Mouse (Mus musculus) R1 (cell line): ENCODE results near the gene Arhgap8.
"Not testable (repeated sequence)": the region's sequence is repeated elsewhere in the genome, so short reads cannot be mapped to it uniquely, and the experiment has no call there.

Source experiments
- DNase-seq: peaks from one replicate; pipeline ENCODE4 v3.0.0-alpha.2; 2018; ENCODE audit warnings: low read depth, low spot score

Gene Arhgap8

GRCm38 (mm10) chr15:84697611-84698011 lies 22.2 kb upstream of the Arhgap8 start:
- DNase-seq, result no peak

DNA sequence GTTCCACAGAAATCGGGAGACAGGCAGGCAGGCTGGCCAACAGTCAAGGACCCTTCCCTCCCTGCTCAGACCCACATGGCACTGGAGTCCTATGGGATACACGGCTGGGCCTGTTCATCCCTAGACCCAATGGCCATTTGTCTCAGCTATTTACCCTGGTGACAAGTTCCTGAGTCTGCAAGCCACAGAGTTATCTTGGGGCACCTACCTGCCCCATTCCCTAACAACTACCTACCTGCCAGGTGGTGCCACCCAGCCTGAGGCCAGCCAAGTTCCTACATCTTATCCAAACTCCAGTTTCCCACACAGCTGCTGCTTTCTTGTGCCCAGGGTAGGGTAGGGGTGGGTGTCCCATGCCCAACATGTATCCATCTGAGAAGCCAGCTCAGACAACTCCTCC lies 21.7 kb upstream of the Arhgap8 start:
- no peak for DNase-seq

DNA sequence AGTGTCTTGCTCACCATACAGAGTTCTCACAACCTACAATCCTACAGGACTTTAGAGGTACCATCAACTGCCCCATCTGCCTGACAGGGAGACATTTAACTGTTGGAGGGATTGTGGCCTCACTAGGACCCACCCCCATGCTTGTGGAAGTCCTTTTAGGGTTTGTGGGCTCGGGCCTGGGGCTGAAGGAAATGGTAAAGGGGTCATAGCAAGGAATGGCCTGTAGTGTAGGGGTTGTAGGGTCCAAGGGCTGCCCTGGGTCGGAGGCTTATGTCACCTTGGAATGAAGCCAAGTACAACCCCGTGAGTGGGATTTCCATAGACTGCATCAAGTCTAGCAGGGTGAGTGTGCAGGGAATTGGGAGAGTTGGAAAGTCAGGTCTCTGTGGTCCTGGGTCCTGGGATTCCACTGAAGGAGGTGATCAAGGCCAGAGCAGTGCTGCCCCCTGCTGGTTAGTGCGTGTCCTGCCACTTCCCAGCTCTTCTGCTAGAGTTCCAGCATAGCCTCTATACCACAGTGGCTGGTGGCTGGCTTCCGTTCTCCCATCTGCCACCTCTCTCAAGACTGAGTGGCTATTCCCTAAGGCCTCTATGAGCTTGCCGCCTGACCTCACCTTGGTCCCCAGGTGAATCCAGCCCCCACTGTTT lies 19.6 kb upstream of the Arhgap8 start:
- peak; percentile 83 for DNase-seq

- DNase-seq, result peak; percentile 82
Observed at GRCm38 (mm10) chr15:84701947-84702346, 17.9 kb upstream of the Arhgap8 start.

DNA sequence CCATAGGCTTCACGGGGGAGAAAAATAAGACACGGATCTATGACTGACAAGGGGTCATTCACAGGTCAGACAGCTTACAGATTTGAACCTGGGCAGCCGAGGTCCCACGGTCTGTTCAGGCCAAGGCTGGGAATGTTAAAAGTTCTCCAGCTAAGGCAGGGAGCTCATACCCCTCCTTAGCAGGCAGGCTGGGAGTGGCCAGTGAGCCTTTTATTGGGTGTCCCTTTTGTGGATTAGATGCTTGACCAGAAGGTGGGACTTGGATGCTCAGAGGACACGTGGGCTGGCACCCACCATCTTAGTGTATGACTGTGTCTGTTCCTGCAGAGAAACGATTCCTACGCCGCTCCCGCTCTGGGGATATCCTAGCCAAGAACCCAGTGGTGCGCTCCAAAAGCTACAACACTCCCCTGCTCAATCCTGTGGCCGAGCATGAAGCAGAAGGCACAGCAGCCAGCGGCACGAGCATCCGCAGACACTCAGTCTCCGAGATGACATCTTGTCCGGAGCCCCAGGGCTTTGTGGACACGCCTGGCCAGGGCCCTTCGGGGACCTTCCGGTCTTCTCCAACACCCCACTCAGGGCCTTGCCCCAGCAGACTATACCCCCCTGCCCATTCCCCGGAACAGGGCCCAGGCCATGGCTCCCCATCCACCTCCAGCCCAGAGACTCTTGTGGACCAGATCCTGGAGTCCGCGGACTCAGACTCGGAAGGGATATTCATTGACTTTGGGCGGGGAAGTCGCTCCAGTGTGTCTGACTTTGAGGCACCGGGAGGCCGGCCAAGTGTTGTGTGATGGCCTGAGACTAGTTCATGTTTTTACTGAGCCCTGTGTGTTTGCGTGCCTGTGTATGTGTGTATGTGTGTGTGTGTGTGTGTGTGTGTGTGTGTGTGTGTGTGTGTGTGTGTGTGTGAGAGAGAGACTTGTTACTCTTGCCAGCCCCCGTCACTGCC lies 17.2 kb upstream of the Arhgap8 start:
- DNase-seq, result no peak

- DNase-seq, result no peak
Observed at GRCm38 (mm10) chr15:84703992-84704391, 15.9 kb upstream of the Arhgap8 start.

GRCm38 (mm10) chr15:84705351-84705901 lies 14.4 kb upstream of the Arhgap8 start:
- DNase-seq, result no peak

GRCm38 (mm10) chr15:84706983-84707619 lies 12.8 kb upstream of the Arhgap8 start:
- DNase-seq, result no peak

DNA sequence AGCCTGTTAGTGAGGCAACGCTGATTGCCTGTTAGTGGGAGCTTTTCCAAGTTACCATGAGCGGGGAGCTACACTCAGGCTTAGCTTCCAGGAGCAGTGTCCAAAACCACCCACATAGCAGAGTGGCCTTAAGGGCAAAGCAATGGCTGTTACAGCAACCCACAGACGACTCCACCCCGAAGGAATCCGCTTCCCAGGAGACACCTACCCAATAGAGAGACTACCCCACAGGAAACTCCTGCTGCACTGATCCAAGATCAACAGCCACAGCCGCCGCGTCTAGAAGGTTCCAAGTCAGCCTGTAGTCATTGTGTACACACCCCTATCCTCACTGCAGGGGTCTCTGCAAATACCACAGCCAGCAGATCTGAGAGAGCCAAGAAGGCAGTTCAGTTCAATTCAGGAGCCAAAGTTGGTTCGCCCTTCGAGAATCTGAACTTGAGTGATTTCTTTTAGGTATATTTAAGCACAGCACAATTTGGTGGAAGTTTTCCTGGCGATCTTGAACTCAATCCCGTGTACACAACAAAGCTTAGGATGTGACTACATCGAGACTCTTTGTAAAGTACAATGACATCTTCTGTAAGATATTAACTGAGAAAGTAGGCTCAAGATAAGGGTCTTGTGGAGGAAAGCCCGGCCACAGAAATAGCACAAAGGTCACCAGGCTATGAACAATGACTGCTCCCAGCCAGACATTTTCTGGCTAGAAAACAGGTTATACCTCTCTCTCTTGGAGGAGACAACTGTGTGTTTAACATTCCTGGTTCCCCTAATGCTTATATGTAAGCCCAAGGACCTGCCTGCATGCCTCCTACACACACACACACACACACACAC lies 7.1 kb upstream of the Arhgap8 start:
- DNase-seq, result peak; percentile 88

DNA sequence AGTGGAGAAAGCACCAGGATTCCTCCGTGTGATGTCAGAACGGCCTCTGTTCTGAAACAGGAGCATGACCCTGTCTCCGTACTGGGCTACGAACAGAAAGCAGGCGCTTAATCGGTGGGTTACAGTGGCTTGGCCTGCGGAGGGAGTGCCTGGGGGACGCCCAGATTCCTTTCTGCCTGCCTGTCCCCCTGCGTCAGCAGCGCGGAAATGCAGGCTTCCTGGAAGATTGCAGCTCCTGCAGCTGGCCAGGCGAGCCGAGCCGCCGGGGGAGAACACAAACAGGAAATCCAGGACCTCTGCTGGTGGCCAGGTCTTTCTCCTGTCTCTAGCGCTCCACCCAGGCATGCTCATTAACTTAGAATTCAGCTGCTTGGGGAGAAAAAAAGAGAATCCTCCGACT lies 5.1 kb upstream of the Arhgap8 start:
- peak; percentile 94 for DNase-seq

DNA sequence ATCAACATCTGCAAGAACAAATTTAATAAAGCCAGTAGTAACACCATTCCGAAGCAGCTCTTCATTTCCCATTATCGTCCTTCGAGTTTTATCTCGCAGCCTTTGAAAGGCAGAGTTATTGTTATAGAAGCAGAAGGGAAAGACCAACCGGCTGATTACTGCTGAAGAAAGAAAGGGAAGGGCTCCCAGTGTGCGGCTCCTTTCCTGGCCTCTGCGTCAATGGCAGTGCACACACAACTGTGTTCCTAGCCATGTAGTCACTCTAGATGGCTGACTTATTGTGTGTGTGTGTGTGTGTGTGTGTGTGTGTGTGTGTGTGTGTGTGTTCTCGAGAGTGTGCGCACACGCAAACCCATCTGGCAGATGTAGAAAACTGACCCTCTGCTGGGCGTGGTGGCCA lies 4.7 kb upstream of the Arhgap8 start:
- no peak for DNase-seq

DNA sequence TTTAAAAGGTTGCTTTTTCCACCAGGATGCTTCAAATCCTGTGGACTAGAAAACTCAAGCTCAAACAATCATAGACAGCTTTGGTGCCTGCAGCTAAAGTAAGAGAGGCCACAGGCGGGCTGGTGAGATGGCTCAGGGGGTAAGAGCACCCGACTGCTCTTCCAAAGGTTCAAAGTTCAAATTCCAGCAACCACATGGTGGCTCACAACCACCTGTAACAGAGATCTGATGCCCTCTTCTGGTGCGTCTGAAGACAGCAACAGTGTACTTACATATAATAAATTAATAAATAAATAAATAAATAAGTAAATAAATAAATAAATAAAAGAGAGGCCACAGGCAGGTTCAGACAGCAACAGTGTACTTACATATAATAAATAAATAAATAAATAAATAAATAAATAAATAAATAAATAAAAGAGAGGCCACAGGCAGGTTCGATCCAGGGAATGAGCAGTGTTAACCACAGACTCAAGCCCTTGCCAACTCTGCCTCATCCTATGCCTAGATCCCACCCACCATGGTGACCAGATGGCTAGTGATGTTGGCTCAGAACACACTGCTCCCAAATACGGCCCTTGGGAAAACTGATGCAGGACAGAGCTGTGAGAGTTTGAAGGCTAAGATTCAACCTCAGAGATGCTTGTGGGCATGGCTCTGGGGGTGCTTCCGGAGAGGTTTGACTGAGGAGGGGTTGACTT lies 2.1 kb upstream of the Arhgap8 start:
- not testable (repeated sequence) for DNase-seq

GRCm38 (mm10) chr15:84718785-84719184 lies 1.1 kb upstream of the Arhgap8 start:
- no peak for DNase-seq

DNA sequence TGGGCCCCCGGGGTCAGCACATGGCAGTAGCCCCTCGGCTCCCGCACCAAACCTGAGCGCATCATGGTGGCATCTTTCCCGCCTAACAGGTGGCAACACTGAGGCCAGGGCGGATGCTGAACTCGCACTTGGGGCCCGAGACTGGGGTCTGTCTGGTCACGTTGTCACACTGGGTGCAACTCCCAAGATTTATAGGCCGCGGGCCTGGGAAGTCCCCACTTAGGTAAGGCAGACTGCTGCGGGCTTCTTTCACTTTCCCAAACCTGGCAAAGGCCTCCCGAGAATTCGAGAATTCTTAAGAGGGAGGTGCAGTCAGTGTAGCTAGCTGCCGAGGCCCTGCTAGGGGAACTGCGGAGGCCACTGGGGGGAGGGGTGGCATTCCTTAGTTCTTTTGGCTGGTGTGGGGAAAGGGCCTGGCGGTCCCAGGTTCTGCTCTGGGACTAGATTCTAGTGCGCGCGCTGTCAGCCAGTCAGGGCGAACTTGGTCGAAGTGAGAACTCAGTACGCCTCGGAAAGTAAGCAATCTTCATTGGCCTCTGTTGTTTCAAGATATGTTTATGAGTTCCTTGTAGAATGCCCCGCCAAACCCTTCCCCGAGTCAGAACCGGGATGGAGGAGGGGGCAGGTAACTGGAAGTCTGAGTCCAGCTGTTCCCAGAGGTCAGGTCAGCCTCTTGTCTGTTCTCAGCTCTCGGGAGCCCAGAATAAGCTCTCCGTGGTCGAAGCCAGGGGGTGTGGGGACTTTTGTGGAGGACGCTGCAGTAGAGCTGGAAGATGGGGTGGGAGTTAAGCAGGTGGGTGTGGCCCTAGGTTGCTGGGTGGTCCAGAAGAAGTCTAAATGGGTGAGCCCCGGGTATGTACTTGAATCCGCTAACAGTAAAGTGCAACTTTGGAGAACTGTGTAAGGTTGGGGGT lies 696 bp downstream of the Arhgap8 start:
- peak; percentile 86 for DNase-seq

- peak; percentile 83 for DNase-seq
Observed at GRCm38 (mm10) chr15:84723656-84724055, 3.8 kb downstream of the Arhgap8 start.

DNA sequence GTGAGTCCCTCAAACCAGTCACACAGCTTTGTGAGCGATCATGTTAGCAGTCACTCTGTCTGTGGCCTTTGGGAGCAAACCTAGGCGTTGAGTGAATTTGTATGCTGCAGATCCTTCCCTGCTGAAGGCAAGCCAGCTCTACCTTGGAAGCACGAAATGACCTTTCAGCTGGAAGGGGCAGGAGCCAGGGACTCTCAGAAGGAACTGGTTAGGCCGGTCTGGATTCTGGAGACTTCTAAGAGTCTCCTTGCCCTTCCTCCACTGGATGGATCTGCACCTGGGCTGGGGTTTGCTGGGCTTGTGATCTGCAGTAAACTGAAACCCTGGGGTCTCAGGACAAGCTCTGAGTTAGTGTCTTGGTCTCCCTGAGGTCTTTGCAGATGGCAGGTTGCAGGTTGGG lies 4.3 kb downstream of the Arhgap8 start:
- peak; percentile 74 for DNase-seq

GRCm38 (mm10) chr15:84729685-84730084 lies 9.8 kb downstream of the Arhgap8 start:
- DNase-seq, result no peak

- no peak for DNase-seq
Observed at GRCm38 (mm10) chr15:84730893-84731292, 11.0 kb downstream of the Arhgap8 start.

DNA sequence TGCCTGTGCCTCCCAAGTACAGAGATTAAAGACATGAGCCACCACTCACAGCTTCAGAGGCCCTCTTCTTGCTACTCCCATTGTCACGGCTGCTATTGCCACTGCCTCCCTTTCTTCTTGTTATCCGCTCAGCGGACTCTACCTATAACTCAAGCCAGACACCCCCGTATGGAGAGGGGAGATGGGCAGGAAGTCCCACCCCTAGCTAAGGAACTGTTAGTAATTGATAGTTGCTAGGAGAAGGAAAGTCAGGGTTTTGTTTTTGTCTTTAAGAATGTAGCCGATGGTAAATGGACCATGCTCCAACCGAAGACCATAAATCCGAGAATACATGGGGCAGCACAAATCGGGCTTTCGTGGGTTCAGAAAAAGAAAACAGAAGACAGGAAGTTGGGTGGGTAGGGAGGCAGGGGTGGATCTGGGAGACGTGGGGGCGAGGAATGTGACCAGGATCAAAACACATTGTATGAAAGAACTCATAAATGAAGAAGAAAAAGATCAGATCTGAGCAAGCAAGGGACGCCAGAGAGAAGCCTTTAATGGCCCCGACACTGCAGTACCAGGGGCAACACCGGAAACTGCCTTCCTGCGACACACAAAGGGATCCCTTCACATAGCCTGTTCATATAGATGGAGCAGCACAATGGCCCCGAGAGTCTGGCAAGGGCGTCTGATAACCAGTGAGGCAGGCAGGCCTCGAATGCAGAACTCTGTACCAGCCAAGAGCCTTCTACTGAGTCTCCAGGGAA lies 12.0 kb downstream of the Arhgap8 start:
- no peak for DNase-seq
